Mouse (Mus musculus) common myeloid progenitor, adult 5-6 weeks (primary cell): ENCODE results near the gene Apof. TPM values are rescaled to one million over a fixed set of nuclear protein-coding genes. Genes with fewer than 3 reads are reported as not detected.
"Not testable (repeated sequence)": the region's sequence is repeated elsewhere in the genome, so short reads cannot be mapped to it uniquely, and the experiment has no call there.

Experiments used
- ATAC-seq: replicated peaks from 2 replicates; pipeline ENCODE4 v1.8.0; 2016; ENCODE audit warnings: low read depth, mild to moderate bottlenecking, moderate TSS enrichment, inconsistent platforms; ENCODE audit not compliant: poor library complexity, severe bottlenecking
- total RNA-seq: library from RNA; stranded (forward); fragments of 200-1000, 187-1606 nt; gene quantifications from 2 replicates; pipeline ENCODE4 v1.2.3, GENCODE M21; 2017

Gene Apof
- total RNA-seq, 1 experiment from 2014 or later, result not detected

GRCm38 (mm10) chr10:128255925-128256324 lies 12.5 kb upstream of the Apof start:
- ATAC-seq, result no peak

GRCm38 (mm10) chr10:128256328-128256727 lies 12.1 kb upstream of the Apof start:
- ATAC-seq, result no peak

- ATAC-seq, result peak; percentile 98
Measured at GRCm38 (mm10) chr10:128258953-128259352, 9.5 kb upstream of the Apof start.

GRCm38 (mm10) chr10:128259946-128260345 lies 8.5 kb upstream of the Apof start:
- ATAC-seq, result no peak

GRCm38 (mm10) chr10:128260376-128260775 lies 8.1 kb upstream of the Apof start:
- not testable (repeated sequence) for ATAC-seq

GRCm38 (mm10) chr10:128262300-128262699 lies 6.2 kb upstream of the Apof start:
- ATAC-seq, result no peak

- no peak for ATAC-seq
Measured at GRCm38 (mm10) chr10:128263393-128264310, 4.8 kb upstream of the Apof start.

- ATAC-seq, result no peak
Measured at GRCm38 (mm10) chr10:128269206-128269910, 887 bp downstream of the Apof start.

GRCm38 (mm10) chr10:128270287-128270841 lies 1.9 kb downstream of the Apof start, which contains the start of gene Stat2:
Gene Stat2, plus strand, starts transcription at chr10:128270559.
- ATAC-seq, result peak; percentile 99

- ATAC-seq, result no peak
Measured at GRCm38 (mm10) chr10:128270866-128271265, 2.4 kb downstream of the Apof start.

- ATAC-seq, result no peak
Measured at GRCm38 (mm10) chr10:128271883-128272282, 3.4 kb downstream of the Apof start.

- not testable (repeated sequence) for ATAC-seq
Measured at GRCm38 (mm10) chr10:128272819-128273439, 4.5 kb downstream of the Apof start.

- not testable (repeated sequence) for ATAC-seq
Measured at GRCm38 (mm10) chr10:128275374-128275773, 6.9 kb downstream of the Apof start.

- no peak for ATAC-seq
Measured at GRCm38 (mm10) chr10:128278158-128278557, 9.7 kb downstream of the Apof start.

GRCm38 (mm10) chr10:128280943-128281342 lies 12.5 kb downstream of the Apof start:
- no peak for ATAC-seq

GRCm38 (mm10) chr10:128281682-128282081 lies 13.2 kb downstream of the Apof start:
- no peak for ATAC-seq

GRCm38 (mm10) chr10:128282886-128283450 lies 14.5 kb downstream of the Apof start:
- no peak for ATAC-seq

GRCm38 (mm10) chr10:128283604-128284579 lies 15.4 kb downstream of the Apof start:
- ATAC-seq, result peak; percentile 63; the same call in 1 of the 2 replicates

- not testable (repeated sequence) for ATAC-seq
Measured at GRCm38 (mm10) chr10:128290594-128290993, 22.1 kb downstream of the Apof start.
